Mouse (Mus musculus) lung, postnatal 0 days (tissue): ENCODE results near the gene Eif2ak3. TPM values are rescaled to one million over a fixed set of nuclear protein-coding genes. Genes with fewer than 3 reads are reported as not detected.
A peak's percentile ranks its signal among the peaks of the same experiment; 100 is the strongest.

Source experiments
- ATAC-seq: fragments of 200-750 bp; cut with Nextera tagmentation; 2 replicates; pipeline ENCODE4 v1.8.0; 2017; ENCODE audit warnings: moderate library complexity
- DNase-seq: peaks from one replicate; pipeline ENCODE4 v3.0.0-alpha.2; 2016; ENCODE audit warnings: low spot score
- H3K27ac ChIP-seq: fragments of 300-500 bp; sonication (generic); 2 replicates; pipeline ENCODE4 v1.5.1; 2014; ENCODE audit warnings: antibody characterized with exemption, mild to moderate bottlenecking, low read length, mixed read lengths
- H3K27me3 ChIP-seq: fragments of 300-500 bp; sonication (generic); replicated peaks from 2 replicates; pipeline ENCODE4 v1.6.1; 2014; ENCODE audit warnings: low read length, mixed read lengths; ENCODE audit not compliant: insufficient read depth
- H3K36me3 ChIP-seq: fragments of 300-500 bp; sonication (generic); 2 replicates; pipeline ENCODE4 v1.6.1; 2014; ENCODE audit warnings: low read length, mixed read lengths; ENCODE audit not compliant: insufficient read depth
- H3K4me1 ChIP-seq: fragments of 300-500 bp; sonication (generic); 2 replicates; pipeline ENCODE4 v1.6.1; 2014; ENCODE audit warnings: antibody characterized with exemption, low read depth, low read length, mixed read lengths; ENCODE audit not compliant: insufficient read depth
- H3K4me2 ChIP-seq: fragments of 300-500 bp; sonication (generic); replicated peaks from 2 replicates; pipeline ENCODE4 v1.6.1; 2014; ENCODE audit warnings: low read depth, mild to moderate bottlenecking, low read length, moderate library complexity, mixed read lengths
- H3K4me3 ChIP-seq: fragments of 300-500 bp; sonication (generic); 2 replicates; pipeline ENCODE4 v1.5.1; 2014; ENCODE audit warnings: low read depth, low read length
- H3K9ac ChIP-seq: fragments of 300-500 bp; sonication (generic); replicated peaks from 2 replicates; pipeline ENCODE4 v1.6.1; 2014; ENCODE audit warnings: low read depth, mild to moderate bottlenecking
- H3K9me3 ChIP-seq: fragments of 300-500 bp; sonication (generic); 2 replicates; pipeline ENCODE4 v1.6.1; 2016; ENCODE audit warnings: low read length, mixed read lengths
- CTCF ChIP-seq: IDR thresholded peaks from 2 replicates; pipeline ENCODE4 v1.5.1; 2016; ENCODE audit warnings: antibody characterized with exemption, mild to moderate bottlenecking
- EP300 ChIP-seq: IDR thresholded peaks from 2 replicates; pipeline ENCODE4 v1.6.1; 2016; ENCODE audit warnings: antibody characterized with exemption, mild to moderate bottlenecking, control low read depth
- WGBS: fragments of 180-500 bp; shearing (Covaris S2); extraction: QIAGEN DNeasy Blood & Tissue Kit; methylation state at CpG from one replicate; pipeline ENCODE4 v1.1.7; 2014; 5-methylcytosine and 5-hydroxymethylcytosine counted together
- polyA plus RNA-seq: library from polyadenylated mRNA; unstranded; fragments of >200 nt; fragmentation: Nextera tagmentation; extraction: Ambion mirVana; gene quantifications from 2 replicates; pipeline ENCODE4 v1.2.1, GENCODE M21; 2015

Gene Eif2ak3
- polyA plus RNA-seq, 1 experiment from 2014 or later, result 8.6 TPM

- no peaks in the 10 kb centered on the region for H3K9me3 ChIP-seq
- no peak for ATAC-seq
- WGBS, result 72% methylated on average over 5 of the region's 5 CpGs
- no peaks in the 10 kb centered on the region for H3K36me3 ChIP-seq
- no peak overlapping the region for H3K4me3 ChIP-seq
- no peak overlapping the region for H3K27ac ChIP-seq
- DNase-seq, result no peak
- H3K27me3 ChIP-seq, result no peaks in the 10 kb centered on the region
- H3K4me1 ChIP-seq, result no peaks in the 10 kb centered on the region
- H3K9ac ChIP-seq, result no peak overlapping the region
- TF ChIP-seq CTCF (no peak), EP300 (no peak)
- no peak overlapping the region for H3K4me2 ChIP-seq
These were observed 22.4 kb downstream of the Eif2ak3 start for GRCm38 (mm10) chr6:70866761-70867160.

- Histone ChIP-seq H3K4me2 (no peak overlapping the region), H3K27me3 (no peaks in the 10 kb centered on the region), H3K9me3 (no peaks in the 10 kb centered on the region), H3K4me1 (no peaks in the 10 kb centered on the region), H3K27ac (no peak overlapping the region), H3K9ac (no peak overlapping the region), H3K36me3 (no peaks in the 10 kb centered on the region), H3K4me3 (no peak overlapping the region)
- no peak for TF ChIP-seq CTCF
- no peak for TF ChIP-seq EP300
- WGBS, result 96% methylated on average over 7 of the region's 9 CpGs
- no peak for DNase-seq
- ATAC-seq, result no peak
These were observed 23.0 kb downstream of the Eif2ak3 start for GRCm38 (mm10) chr6:70867297-70867696.

- Histone ChIP-seq H3K4me1 (no peaks in the 10 kb centered on the region), H3K9ac (0 out of 2 replicates have a peak overlapping the region, but pooled peaks have one; percentile 16), H3K27ac (no peak overlapping the region), H3K9me3 (no peaks in the 10 kb centered on the region), H3K36me3 (0 out of 2 replicates have a peak, but pooled peaks cover 2% of the 10 kb centered on the region), H3K4me3 (no peak overlapping the region), H3K27me3 (no peaks in the 10 kb centered on the region), H3K4me2 (no peak overlapping the region)
- 48% methylated on average over 14 of the region's 14 CpGs for WGBS
- no peak for TF ChIP-seq CTCF
- no peak for TF ChIP-seq EP300
- DNase-seq, result no peak
- no peak for ATAC-seq
These were observed 27.2 kb downstream of the Eif2ak3 start for GRCm38 (mm10) chr6:70871511-70871980.

- ATAC-seq, result peak; percentile 58
- Histone ChIP-seq H3K4me1 (no peaks in the 10 kb centered on the region), H3K36me3 (0 out of 2 replicates have a peak, but pooled peaks cover 6% of the 10 kb centered on the region), H3K27me3 (no peaks in the 10 kb centered on the region), H3K27ac (no peak overlapping the region), H3K9me3 (no peaks in the 10 kb centered on the region), H3K4me2 (no peak overlapping the region), H3K4me3 (no peak overlapping the region), H3K9ac (no peak overlapping the region)
- 53% methylated on average over 10 of the region's 10 CpGs for WGBS
- peak; percentile 68 for DNase-seq
- TF ChIP-seq CTCF (no peak), EP300 (no peak)
These were observed 27.8 kb downstream of the Eif2ak3 start for GRCm38 (mm10) chr6:70872128-70872527.

GRCm38 (mm10) chr6:70872570-70872969 lies 28.3 kb downstream of the Eif2ak3 start:
- WGBS, result 64% methylated on average over 7 of the region's 7 CpGs
- no peak overlapping the region for H3K4me2 ChIP-seq

GRCm38 (mm10) chr6:70874035-70874775 lies 29.9 kb downstream of the Eif2ak3 start:
- no peaks in the 10 kb centered on the region for H3K9me3 ChIP-seq
- no peak overlapping the region for H3K4me3 ChIP-seq
- H3K9ac ChIP-seq, result no peak overlapping the region
- ATAC-seq (no peak), DNase-seq (no peak)
- 63% methylated on average over 5 of the region's 5 CpGs for WGBS
- no peak overlapping the region for H3K4me2 ChIP-seq
- H3K27me3 ChIP-seq, result no peaks in the 10 kb centered on the region
- H3K36me3 ChIP-seq, result 0 out of 2 replicates have a peak, but pooled peaks cover 6% of the 10 kb centered on the region
- H3K4me1 ChIP-seq, result no peaks in the 10 kb centered on the region
- no peak for TF ChIP-seq EP300
- TF ChIP-seq CTCF, result peak; percentile 42
- H3K27ac ChIP-seq, result no peak overlapping the region

More at GRCm38 (mm10) chr6:70872570-70872969, 28.3 kb downstream of the Eif2ak3 start:
- TF ChIP-seq CTCF (no peak), EP300 (no peak)
- no peak for DNase-seq
- no peak overlapping the region for H3K9ac ChIP-seq
- H3K27me3 ChIP-seq, result no peaks in the 10 kb centered on the region
- no peaks in the 10 kb centered on the region for H3K4me1 ChIP-seq
- no peak overlapping the region for H3K27ac ChIP-seq
- H3K4me3 ChIP-seq, result no peak overlapping the region
- ATAC-seq, result no peak
- H3K9me3 ChIP-seq, result no peaks in the 10 kb centered on the region
- H3K36me3 ChIP-seq, result 0 out of 2 replicates have a peak, but pooled peaks cover 6% of the 10 kb centered on the region
